Mouse (Mus musculus) c-Kit-positive CD71-negative TER-119-negative erythroid progenitor cells, embryonic 14.5 days (primary cell): Measurements from ENCODE around the gene Tmem165.

Experiments
- DNase-seq: peaks from one replicate; pipeline ENCODE4 v3.0.0-alpha.2; 2013; ENCODE audit warnings: low read depth

Tmem165 gene

DNA sequence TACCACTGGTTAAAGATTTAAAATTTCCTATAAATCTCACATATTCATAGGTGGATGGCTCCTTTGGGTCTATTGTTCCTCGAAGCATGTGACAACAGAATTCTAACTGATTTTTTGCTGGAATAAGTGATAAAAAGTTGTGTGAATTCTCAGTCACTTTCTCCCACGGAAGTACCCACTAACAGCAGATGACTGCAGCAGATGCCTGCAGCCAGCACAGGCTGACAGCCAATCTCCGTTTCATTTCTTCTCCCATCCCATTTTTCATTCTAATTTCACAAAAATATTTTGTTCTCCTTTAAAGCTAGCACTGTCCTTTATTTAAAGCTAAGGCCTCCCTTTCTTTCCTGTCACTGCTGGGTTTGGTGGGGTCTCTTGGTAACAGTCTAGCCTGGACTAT, 61.7 kb downstream of the Tmem165 start:
- DNase-seq, result no peak

DNA sequence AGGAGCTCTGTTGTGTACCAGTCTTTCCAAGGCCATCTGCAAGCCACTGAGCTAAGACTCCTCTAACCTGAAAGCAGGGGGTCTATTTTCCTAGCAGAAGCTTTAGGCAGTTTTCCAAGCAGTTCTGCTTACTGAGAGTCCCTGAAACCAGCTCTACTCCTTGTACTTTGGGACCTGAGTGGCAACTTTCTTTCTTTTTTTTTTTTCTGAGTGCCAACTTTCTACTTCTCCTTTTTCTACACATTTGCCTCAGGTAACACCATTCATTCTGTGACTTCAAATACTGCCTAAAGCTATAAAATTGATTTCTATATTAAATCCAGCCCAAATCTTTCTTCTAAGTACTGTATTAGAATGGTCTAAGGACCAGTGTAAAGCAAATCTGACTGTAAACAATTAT, 62.9 kb downstream of the Tmem165 start:
- DNase-seq, result no peak

DNA sequence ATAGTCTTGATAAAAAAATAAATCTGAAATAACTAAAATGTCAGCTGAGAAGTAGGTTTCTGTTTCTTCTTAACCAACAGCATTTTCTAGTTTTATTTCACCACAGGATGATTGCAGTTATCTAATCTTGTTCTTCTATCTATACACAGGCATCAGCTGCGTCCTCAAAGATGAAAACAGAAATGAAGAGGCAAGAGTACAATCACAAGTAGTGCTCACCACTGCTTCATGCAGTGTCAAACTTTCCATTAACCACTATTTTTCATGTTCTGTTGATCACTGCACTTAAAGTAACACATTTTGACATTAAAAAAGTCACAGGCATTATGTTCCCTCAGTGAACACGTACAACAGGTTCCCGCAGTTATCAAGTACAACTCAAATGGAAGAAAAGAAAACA, 67.3 kb downstream of the Tmem165 start:
- no peak for DNase-seq
